Mouse (Mus musculus) testis, adult 2 months (tissue): ENCODE data around the gene Gna13.
"Not testable (repeated sequence)": the region's sequence is repeated elsewhere in the genome, so short reads cannot be mapped to it uniquely, and the experiment has no call there.

Experiments used
- CTCF ChIP-seq: fragments of 200-500 bp; IDR thresholded peaks from 2 replicates; pipeline ENCODE4 v1.5.1; 2012; ENCODE audit warnings: low read depth, mild to moderate bottlenecking, inconsistent platforms, low read length, moderate library complexity; ENCODE audit not compliant: control insufficient read depth, insufficient read depth, insufficient replicate concordance
- POLR2A ChIP-seq: fragments of 200-500 bp; IDR thresholded peaks from 2 replicates; pipeline ENCODE4 v1.6.1; 2012; ENCODE audit warnings: low read depth, mild to moderate bottlenecking, inconsistent platforms, low read length, moderate library complexity; ENCODE audit not compliant: control insufficient read depth

DNA sequence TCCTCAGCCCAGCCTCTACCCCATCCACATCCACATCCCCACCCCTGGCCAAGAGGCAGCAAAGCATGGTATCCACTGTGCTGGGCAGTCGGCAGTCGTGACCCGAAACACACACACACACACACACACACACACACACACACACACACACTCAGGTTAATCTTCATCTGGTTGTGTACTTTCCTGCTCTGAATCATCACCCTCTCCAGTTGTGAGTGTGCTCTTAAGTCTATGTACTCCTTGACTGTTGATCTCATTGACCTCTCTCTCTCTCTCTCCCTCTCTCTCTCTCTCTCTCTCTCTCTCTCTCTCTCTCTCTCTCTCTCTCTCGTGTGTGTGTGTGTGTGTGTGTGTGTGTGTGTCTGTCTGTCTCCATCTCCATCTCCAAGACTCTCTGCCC lies 20.0 kb upstream of the Gna13 start:
- not testable (repeated sequence) for TF ChIP-seq POLR2A, CTCF
